Mouse (Mus musculus) kidney, adult 2 months (tissue): ENCODE measurements at regions not wholly inside any gene's neighbourhood (a gene's known extent, or its start where the extent isn't known, plus 50 kb on each side); places are given as distances from the start of the nearest gene placed in this dataset.

Experiments used
- CTCF ChIP-seq: fragments of 200-500 bp; conservative IDR thresholded peaks from 2 replicates; pipeline ENCODE4 v1.5.1; 2011; ENCODE audit warnings: low read depth, mild to moderate bottlenecking, control low read depth, low read length, moderate library complexity, mixed read lengths; ENCODE audit not compliant: insufficient read depth, insufficient read length
- POLR2A ChIP-seq: fragments of 200-500 bp; IDR thresholded peaks from one replicate; pipeline ENCODE4 v1.6.1; 2011; ENCODE audit warnings: low read depth, low read length, control low read depth

DNA sequence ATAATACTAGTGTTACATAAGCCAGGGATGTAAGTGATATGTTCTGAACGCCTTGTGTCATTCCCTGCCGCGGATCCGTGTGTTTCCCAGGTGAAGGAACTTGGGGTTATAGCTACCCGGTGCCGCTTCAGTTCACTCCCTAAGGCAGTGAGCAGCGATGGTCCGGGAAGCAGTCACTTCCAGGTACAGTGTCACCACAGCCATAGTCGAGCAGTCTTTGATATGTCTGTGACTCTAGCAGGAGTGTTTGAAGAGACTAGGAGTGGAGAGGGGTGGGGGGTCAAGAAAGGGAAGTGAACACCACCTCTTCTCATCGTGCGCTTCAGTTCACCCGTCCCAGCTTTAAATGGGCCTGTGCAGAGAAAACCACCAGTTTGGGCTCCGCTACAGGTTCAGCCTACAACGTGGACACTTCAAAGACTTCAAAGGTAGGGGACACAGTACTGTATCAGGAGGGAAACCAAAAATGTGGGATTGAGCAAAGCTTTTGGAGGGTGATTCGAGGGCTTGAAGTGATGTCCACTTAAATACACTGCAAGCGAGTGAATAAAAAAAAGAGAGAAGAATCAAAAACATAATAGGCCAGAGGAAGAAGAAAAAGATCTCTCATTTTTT is 410.0 kb upstream of the Map3k7 start:
- TF ChIP-seq CTCF (no peak), POLR2A (no peak)
